Mouse (Mus musculus) heart, embryonic 13.5 days (tissue): ENCODE data around the gene Apoc2. TPM values are rescaled to one million over a fixed set of nuclear protein-coding genes. Genes with fewer than 3 reads are reported as not detected.

Experiments
- ATAC-seq: fragments of 200-750 bp; cut with Nextera tagmentation; 2 replicates; pipeline ENCODE4 v1.8.0; 2017; ENCODE audit warnings: moderate TSS enrichment; ENCODE audit not compliant: insufficient number of reproducible peaks, low FRiP score, low TSS enrichment; ENCODE audit errors: extremely low read depth
- H3K27ac ChIP-seq: fragments of 300-500 bp; sonication (generic); replicated peaks from 2 replicates; pipeline ENCODE4 v1.5.1; 2015; ENCODE audit warnings: moderate library complexity, mild to moderate bottlenecking, inconsistent platforms
- H3K27me3 ChIP-seq: fragments of 300-500 bp; sonication (generic); replicated peaks from 2 replicates; pipeline ENCODE4 v1.6.1; 2015; ENCODE audit warnings: mild to moderate bottlenecking, inconsistent platforms
- H3K36me3 ChIP-seq: fragments of 300-500 bp; sonication (generic); 2 replicates; pipeline ENCODE4 v1.6.1; 2015; ENCODE audit warnings: mild to moderate bottlenecking, inconsistent platforms
- H3K4me1 ChIP-seq: fragments of 300-500 bp; sonication (generic); 2 replicates; pipeline ENCODE4 v1.6.1; 2015; ENCODE audit warnings: inconsistent platforms
- H3K4me2 ChIP-seq: fragments of 300-500 bp; sonication (generic); 2 replicates; pipeline ENCODE4 v1.6.1; 2015; ENCODE audit warnings: inconsistent platforms, mild to moderate bottlenecking, moderate library complexity
- H3K4me3 ChIP-seq: fragments of 300-500 bp; sonication (generic); 2 replicates; pipeline ENCODE4 v1.5.1; 2015; ENCODE audit warnings: moderate library complexity, mild to moderate bottlenecking, inconsistent platforms
- H3K9ac ChIP-seq: fragments of 300-500 bp; sonication (generic); 2 replicates; pipeline ENCODE4 v1.6.1; 2015; ENCODE audit warnings: inconsistent platforms, mild to moderate bottlenecking, moderate library complexity
- H3K9me3 ChIP-seq: fragments of 300-500 bp; sonication (generic); 2 replicates; pipeline ENCODE4 v1.6.1; 2016; ENCODE audit warnings: inconsistent platforms
- WGBS: fragments of 180-500 bp; shearing (Covaris S2); methylation state at CpG from one replicate; pipeline ENCODE4 v1.1.7; 2015; ENCODE audit warnings: mixed read lengths; 5-methylcytosine and 5-hydroxymethylcytosine counted together
- polyA plus RNA-seq: library from polyadenylated mRNA; unstranded; fragments of >200 nt; fragmentation: Nextera tagmentation; extraction: Ambion mirVana; gene quantifications from 2 replicates; pipeline ENCODE4 v1.2.1, GENCODE M21; 2015

Apoc2 gene
- polyA plus RNA-seq, 1 experiment from 2014 or later: 3.6 TPM

GRCm38 (mm10) chr7:19651063-19651786 is 26.5 kb downstream of the Apoc2 start:
- no peak for ATAC-seq
- H3K4me1 ChIP-seq: peaks cover 14% of the 10 kb centered on the region
- H3K9me3 ChIP-seq: no peaks in the 10 kb centered on the region
- no peak overlapping the region for H3K4me3 ChIP-seq
- peaks cover 96% of the 10 kb centered on the region for H3K36me3 ChIP-seq
- peak overlapping the region; percentile 48 for H3K27ac ChIP-seq
- WGBS: 73% methylated on average over 6 of the region's 6 CpGs
- no peak overlapping the region for H3K4me2 ChIP-seq
- no peaks in the 10 kb centered on the region for H3K27me3 ChIP-seq
- H3K9ac ChIP-seq: no peak overlapping the region

GRCm38 (mm10) chr7:19641223-19641622 is 36.5 kb downstream of the Apoc2 start:
- no peak overlapping the region for H3K4me3 ChIP-seq
- H3K27ac ChIP-seq: no peak overlapping the region
- WGBS: 95% methylated on average over 4 of the region's 4 CpGs
- no peak overlapping the region for H3K4me2 ChIP-seq
- no peak for ATAC-seq
- H3K9me3 ChIP-seq: no peaks in the 10 kb centered on the region
- H3K9ac ChIP-seq: no peak overlapping the region
- H3K4me1 ChIP-seq: peaks cover 6% of the 10 kb centered on the region
- peaks cover 100% of the 10 kb centered on the region for H3K36me3 ChIP-seq
- no peaks in the 10 kb centered on the region for H3K27me3 ChIP-seq

GRCm38 (mm10) chr7:19635074-19635827 is 42.5 kb downstream of the Apoc2 start:
- WGBS: 83% methylated on average over 11 of the region's 11 CpGs
- Histone ChIP-seq H3K4me3 (no peak overlapping the region), H3K36me3 (peaks cover 85% of the 10 kb centered on the region)

GRCm38 (mm10) chr7:19634591-19634990 is 43.1 kb downstream of the Apoc2 start:
- Histone ChIP-seq H3K36me3 (peaks cover 79% of the 10 kb centered on the region), H3K4me1 (peaks cover 14% of the 10 kb centered on the region), H3K9ac (no peak overlapping the region), H3K27ac (no peak overlapping the region), H3K9me3 (no peaks in the 10 kb centered on the region), H3K4me3 (no peak overlapping the region), H3K27me3 (no peaks in the 10 kb centered on the region), H3K4me2 (no peak overlapping the region)
- no peak for ATAC-seq
- 94% methylated on average over 2 of the region's 2 CpGs for WGBS

More at GRCm38 (mm10) chr7:19635074-19635827, 42.5 kb downstream of the Apoc2 start:
- ATAC-seq: no peak
- Histone ChIP-seq H3K4me2 (no peak overlapping the region), H3K27ac (no peak overlapping the region), H3K9me3 (no peaks in the 10 kb centered on the region), H3K9ac (no peak overlapping the region), H3K4me1 (peaks cover 9% of the 10 kb centered on the region), H3K27me3 (no peaks in the 10 kb centered on the region)

GRCm38 (mm10) chr7:19633855-19634254 is 43.9 kb downstream of the Apoc2 start:
- Histone ChIP-seq H3K36me3 (peaks cover 71% of the 10 kb centered on the region), H3K9me3 (no peaks in the 10 kb centered on the region), H3K27me3 (no peaks in the 10 kb centered on the region), H3K4me1 (peaks cover 15% of the 10 kb centered on the region), H3K4me3 (no peak overlapping the region), H3K27ac (no peak overlapping the region), H3K4me2 (no peak overlapping the region), H3K9ac (no peak overlapping the region)
- 86% methylated on average over 15 of the region's 15 CpGs for WGBS
- ATAC-seq: no peak

- no peak overlapping the region for H3K4me2 ChIP-seq
- no peaks in the 10 kb centered on the region for H3K27me3 ChIP-seq
- H3K4me3 ChIP-seq: no peak overlapping the region
- no peak for ATAC-seq
- no peaks in the 10 kb centered on the region for H3K9me3 ChIP-seq
- H3K4me1 ChIP-seq: peaks cover 15% of the 10 kb centered on the region
- H3K9ac ChIP-seq: no peak overlapping the region
- H3K27ac ChIP-seq: no peak overlapping the region
- 84% methylated on average over 17 of the region's 17 CpGs for WGBS
- peaks cover 65% of the 10 kb centered on the region for H3K36me3 ChIP-seq
These were observed 44.5 kb downstream of the Apoc2 start for GRCm38 (mm10) chr7:19633197-19633596.

- Histone ChIP-seq H3K27me3 (no peaks in the 10 kb centered on the region), H3K4me3 (no peak overlapping the region), H3K4me1 (peaks cover 20% of the 10 kb centered on the region), H3K27ac (no peak overlapping the region), H3K4me2 (no peak overlapping the region), H3K9ac (no peak overlapping the region), H3K36me3 (peaks cover 60% of the 10 kb centered on the region), H3K9me3 (no peaks in the 10 kb centered on the region)
- ATAC-seq: no peak
These were observed 45.0 kb downstream of the Apoc2 start for GRCm38 (mm10) chr7:19632720-19633119.

- H3K27me3 ChIP-seq: no peaks in the 10 kb centered on the region
- H3K36me3 ChIP-seq: peaks cover 55% of the 10 kb centered on the region
- H3K4me2 ChIP-seq: no peak overlapping the region
- peaks cover 21% of the 10 kb centered on the region for H3K4me1 ChIP-seq
- no peaks in the 10 kb centered on the region for H3K9me3 ChIP-seq
- no peak overlapping the region for H3K4me3 ChIP-seq
- no peak overlapping the region for H3K9ac ChIP-seq
- ATAC-seq: no peak
- H3K27ac ChIP-seq: no peak overlapping the region
These were observed 45.5 kb downstream of the Apoc2 start for GRCm38 (mm10) chr7:19632275-19632674.

GRCm38 (mm10) chr7:19629361-19629734 is 48.4 kb downstream of the Apoc2 start, which contains the start of gene Relb:
Gene Relb, minus strand, starts transcription at chr7:19629438.
- Histone ChIP-seq H3K9me3 (no peaks in the 10 kb centered on the region), H3K9ac (peak within 1 kb of the TSS; percentile 82), H3K4me2 (peak within 1 kb of the TSS; percentile 93), H3K4me3 (peak within 1 kb of the TSS; percentile 84), H3K27me3 (no peaks in the 10 kb centered on the region), H3K36me3 (peaks cover 26% of the 10 kb centered on the region), H3K4me1 (peaks cover 12% of the 10 kb centered on the region), H3K27ac (peak within 1 kb of the TSS; percentile 93)
- ATAC-seq: peak; percentile 73
- under 1% methylated on average over 40 of the region's 41 CpGs for WGBS

- Histone ChIP-seq H3K36me3 (peaks cover 20% of the 10 kb centered on the region), H3K9me3 (no peaks in the 10 kb centered on the region), H3K4me3 (peak overlapping the region; percentile 84), H3K4me1 (peaks cover 12% of the 10 kb centered on the region), H3K27ac (peak overlapping the region; percentile 93), H3K9ac (peak overlapping the region; percentile 82), H3K27me3 (no peaks in the 10 kb centered on the region; the same call in 1 of the 2 replicates), H3K4me2 (peak overlapping the region; percentile 93)
- 2% methylated on average over 57 of the region's 57 CpGs for WGBS
- ATAC-seq: peak; percentile 81
These were observed 49.0 kb downstream of the Apoc2 start for GRCm38 (mm10) chr7:19628536-19629360.

GRCm38 (mm10) chr7:19628192-19628535 is 49.6 kb downstream of the Apoc2 start:
- no peak for ATAC-seq
- Histone ChIP-seq H3K9me3 (no peaks in the 10 kb centered on the region), H3K4me1 (peaks cover 12% of the 10 kb centered on the region)

More at GRCm38 (mm10) chr7:19628192-19628535, 49.6 kb downstream of the Apoc2 start:
- H3K4me2 ChIP-seq: peak overlapping the region; percentile 93
- H3K4me3 ChIP-seq: peak overlapping the region; percentile 84
- H3K27ac ChIP-seq: peak overlapping the region; percentile 93
- 14% methylated on average over 17 of the region's 17 CpGs for WGBS
- no peaks in the 10 kb centered on the region; the same call in 1 of the 2 replicates for H3K27me3 ChIP-seq
- peak overlapping the region; percentile 64 for H3K9ac ChIP-seq
- H3K36me3 ChIP-seq: peaks cover 14% of the 10 kb centered on the region
